Mouse (Mus musculus) brain, adult 10 weeks (tissue): ENCODE measurements around the gene Slc24a2. TPM values are rescaled to one million over a fixed set of nuclear protein-coding genes. Genes with fewer than 3 reads are reported as not detected.

Source experiments
- polyA plus RNA-seq: library from polyadenylated mRNA; stranded (reverse); fragments of 350-450 nt; fragmentation: Illumina TruSeq; extraction: RNeasy Lipid Tissue Mini Kit (QIAGEN cat#74804); gene quantifications from one replicate; pipeline ENCODE4 v1.2.3, GENCODE M21; 2015; ENCODE audit warnings: low read depth, low replicate concordance

The Slc24a2 gene
- 166 TPM for polyA plus RNA-seq

GRCm38 (mm10) chr4:87229960-87230551 lies at the start of gene Slc24a2:
Gene Slc24a2, minus strand, starts transcription at chr4:87230477.

